Mouse (Mus musculus): ENCODE measurements around the gene Nps. TPM values are rescaled to one million over a fixed set of nuclear protein-coding genes. Genes with fewer than 3 reads are reported as not detected.
"Not testable (repeated sequence)": the region's sequence is repeated elsewhere in the genome, so short reads cannot be mapped to it uniquely, and the experiment has no call there.

The Nps gene
- total RNA-seq (2021): not detected
- long read RNA-seq, experiment 1: 0 reads
- long read RNA-seq, experiment 2: 0 reads

GRCm38 (mm10) chr7:135258053-135258753, at the start of gene Nps:
Gene Nps, plus strand, starts transcription at chr7:135258703.
- H3K4me3 ChIP-seq: not testable (repeated sequence)
- 0 out of 2 replicates have a peak within 1 kb of the TSS, but pooled peaks have one; percentile 43 for H3K27ac ChIP-seq
- peak; percentile 4 to 12 for DNase-seq (ENCODE audit: low spot score in 2 of 2)

GRCm38 (mm10) chr7:135208947-135209567, 49.4 kb upstream of the Nps start:
- H3K4me3 ChIP-seq: no peak overlapping the region
- no peak for DNase-seq (ENCODE audit: low spot score in 2 of 2)
- no peak for TF ChIP-seq CTCF (conservative IDR thresholded peaks at IDR 0.05)
- no peak overlapping the region for H3K27ac ChIP-seq

GRCm38 (mm10) chr7:135210296-135210695, 48.2 kb upstream of the Nps start:
- Histone ChIP-seq H3K27ac (no peak overlapping the region), H3K4me3 (no peak overlapping the region)
- TF ChIP-seq CTCF (conservative IDR thresholded peaks at IDR 0.05): no peak
- DNase-seq (ENCODE audit: low spot score in 2 of 2): no peak

- H3K4me3 ChIP-seq: no peak overlapping the region
- no peak overlapping the region for H3K27ac ChIP-seq
- TF ChIP-seq CTCF (conservative IDR thresholded peaks at IDR 0.05): no peak
- no peak for DNase-seq (ENCODE audit: low spot score in 2 of 2)
Measured at GRCm38 (mm10) chr7:135210831-135211230, 47.7 kb upstream of the Nps start.

GRCm38 (mm10) chr7:135212505-135212904, 46.0 kb upstream of the Nps start:
- Histone ChIP-seq H3K27ac (no peak overlapping the region), H3K4me3 (no peak overlapping the region)
- no peak for TF ChIP-seq CTCF (conservative IDR thresholded peaks at IDR 0.05)
- DNase-seq (ENCODE audit: low spot score in 2 of 2): no peak

- no peak for DNase-seq (ENCODE audit: low spot score in 2 of 2)
- H3K4me3 ChIP-seq: no peak overlapping the region
Measured at GRCm38 (mm10) chr7:135221475-135221874, 37.0 kb upstream of the Nps start.

GRCm38 (mm10) chr7:135226021-135226420, 32.5 kb upstream of the Nps start:
- Histone ChIP-seq H3K4me3 (no peak overlapping the region), H3K27ac (no peak overlapping the region)
- DNase-seq (ENCODE audit: low spot score in 2 of 2): no peak
- no peak for TF ChIP-seq CTCF (conservative IDR thresholded peaks at IDR 0.05)

More at GRCm38 (mm10) chr7:135221475-135221874, 37.0 kb upstream of the Nps start:
- TF ChIP-seq CTCF (conservative IDR thresholded peaks at IDR 0.05): no peak
- H3K27ac ChIP-seq: no peak overlapping the region

GRCm38 (mm10) chr7:135237152-135237551, 21.4 kb upstream of the Nps start:
- DNase-seq (ENCODE audit: low spot score in 2 of 2): no peak
- no peak for TF ChIP-seq CTCF (conservative IDR thresholded peaks at IDR 0.05)
- H3K4me3 ChIP-seq: no peak overlapping the region
- H3K27ac ChIP-seq: no peak overlapping the region

- no peak for DNase-seq (ENCODE audit: low spot score in 2 of 2)
- TF ChIP-seq CTCF (conservative IDR thresholded peaks at IDR 0.05): no peak
- no peak overlapping the region for H3K4me3 ChIP-seq
- H3K27ac ChIP-seq: no peak overlapping the region
Measured at GRCm38 (mm10) chr7:135239441-135239840, 19.1 kb upstream of the Nps start.

GRCm38 (mm10) chr7:135240006-135240405, 18.5 kb upstream of the Nps start:
- Histone ChIP-seq H3K27ac (no peak overlapping the region), H3K4me3 (no peak overlapping the region)
- no peak for TF ChIP-seq CTCF (conservative IDR thresholded peaks at IDR 0.05)
- no peak for DNase-seq (ENCODE audit: low spot score in 2 of 2)

GRCm38 (mm10) chr7:135240636-135241035, 17.9 kb upstream of the Nps start:
- TF ChIP-seq CTCF (conservative IDR thresholded peaks at IDR 0.05): no peak
- no peak for DNase-seq (ENCODE audit: low spot score in 2 of 2)
- no peak overlapping the region for H3K27ac ChIP-seq

GRCm38 (mm10) chr7:135244171-135244880, 14.2 kb upstream of the Nps start:
- no peak for DNase-seq (ENCODE audit: low spot score in 2 of 2)
- Histone ChIP-seq H3K4me3 (no peak overlapping the region), H3K27ac (no peak overlapping the region)
- no peak for TF ChIP-seq CTCF (conservative IDR thresholded peaks at IDR 0.05)

More at GRCm38 (mm10) chr7:135240636-135241035, 17.9 kb upstream of the Nps start:
- H3K4me3 ChIP-seq: no peak overlapping the region

GRCm38 (mm10) chr7:135246386-135246785, 12.1 kb upstream of the Nps start:
- TF ChIP-seq CTCF (conservative IDR thresholded peaks at IDR 0.05): no peak
- DNase-seq (ENCODE audit: low spot score in 2 of 2): no peak
- no peak overlapping the region for H3K27ac ChIP-seq
- H3K4me3 ChIP-seq: no peak overlapping the region
